Mouse (Mus musculus): ENCODE measurements around the gene Trim27.
A peak's percentile ranks its signal among the peaks of the same experiment; 100 is the strongest.

GRCm38 (mm10) chr13:21158785-21159474, 20.3 kb upstream of the Trim27 start:
- TF ChIP-seq CTCF (IDR thresholded peaks at IDR 0.05), result peak; percentile 91
- TF ChIP-seq EP300 (IDR thresholded peaks at IDR 0.05), result peak; percentile 65
